In the genomic region with DNA sequence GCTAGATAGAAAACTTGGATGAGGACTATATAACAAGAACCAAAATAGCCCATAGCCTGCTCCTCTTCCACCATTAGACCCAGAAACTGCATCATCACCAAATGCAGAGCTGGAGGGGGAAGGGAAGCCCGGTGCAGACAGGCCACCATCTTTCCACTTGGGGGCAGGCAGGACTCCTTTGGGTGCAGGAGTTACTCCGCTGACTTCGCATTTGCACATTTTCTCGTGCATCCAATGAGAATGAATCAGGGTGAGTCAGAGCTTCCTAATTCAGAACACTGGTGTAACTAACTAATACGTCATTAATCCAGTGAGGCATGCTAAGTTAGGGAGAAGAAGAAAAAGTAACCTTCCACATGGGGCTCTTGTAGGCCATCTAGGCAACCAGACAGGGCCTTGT, we compare ENCODE assay signal across 20 mouse cellular contexts. TPM values are rescaled to one million over a fixed set of nuclear protein-coding genes. Genes with fewer than 3 reads are reported as not detected.
A peak's percentile ranks its signal among the peaks of the same experiment; 100 is the strongest.
DNase-seq lines count a peak whose midpoint lies in the region; ATAC-seq and TF ChIP-seq lines count a peak whose summit lies in the region.
"Had no signal": no experiment of that assay in that cellular context is flagged by ENCODE, and none has a peak within 500 bp of the region (broad histone marks: within the 10 kb centered on the region; RNA-seq: fewer than 3 reads in every experiment).

No protein-coding gene starts in this region.

- H3K4me3 ChIP-seq in layer of hippocampus, adult 2 months, result no peak overlapping the region
- H3K4me3 ChIP-seq in stomach, postnatal 0 days (ENCODE audit: low read depth, low read length), result no peak overlapping the region
- no peak overlapping the region for H3K4me3 ChIP-seq in lung, postnatal 0 days (ENCODE audit: low read depth, low read length)
- H3K4me3 ChIP-seq: embryonic facial prominence, embryonic 10.5 days; embryonic facial prominence, embryonic 12.5 days; forebrain, embryonic 13.5 days; forebrain, embryonic 15.5 days had no signal

- WGBS in stomach, postnatal 0 days, result 74% methylated on average over 5 of the region's 5 CpGs
- WGBS in lung, postnatal 0 days, result 86% methylated on average over 5 of the region's 5 CpGs

- no peak overlapping the region for H3K27ac ChIP-seq in layer of hippocampus, adult 2 months
- H3K27ac ChIP-seq in stomach, postnatal 0 days (replicated peaks), result no peak overlapping the region
- no peak overlapping the region for H3K27ac ChIP-seq in lung, postnatal 0 days (ENCODE audit: low read length)
- H3K27ac ChIP-seq: embryonic facial prominence, embryonic 10.5 days; embryonic facial prominence, embryonic 12.5 days; forebrain, embryonic 13.5 days; forebrain, embryonic 15.5 days had no signal

- H3K27me3 ChIP-seq in stomach, postnatal 0 days (ENCODE audit: control insufficient read depth, insufficient read depth, low read length), result no peaks in the 10 kb centered on the region
- no peaks in the 10 kb centered on the region for H3K27me3 ChIP-seq in lung, postnatal 0 days (replicated peaks; ENCODE audit: insufficient read depth, low read length)
- H3K27me3 ChIP-seq: forebrain, embryonic 13.5 days; forebrain, embryonic 15.5 days had no signal

- DNase-seq in layer of hippocampus, adult 2 months (ENCODE audit: low spot score in 2 of 2), result no peak
- no peak for DNase-seq in layer of hippocampus, postnatal 10 days (ENCODE audit: low spot score in 2 of 2)
- peak; percentile 40 for DNase-seq in NIH3T3 (ENCODE audit: low read depth)
- no peak for DNase-seq in stomach, postnatal 0 days (ENCODE audit: low spot score)
- no peak for DNase-seq in lung, postnatal 0 days (ENCODE audit: low spot score)
- no peak for DNase-seq in cerebellum, adult 9-11 months
- DNase-seq: adrenal gland, adult 2 months; adrenal gland, postnatal 14 days; adrenal gland, postnatal 36 days; cerebellum, adult 11 months; cerebellum, adult 18-20 months; cerebellum, adult 8-10 months; cerebellum, postnatal 10 days; cerebellum, postnatal 25 days; forebrain, postnatal 0 days had no signal

- H3K9me3 ChIP-seq in stomach, postnatal 0 days (ENCODE audit: control insufficient read depth, low read length), result no peaks in the 10 kb centered on the region
- no peaks in the 10 kb centered on the region for H3K9me3 ChIP-seq in lung, postnatal 0 days (ENCODE audit: low read length)
- H3K9me3 ChIP-seq: embryonic facial prominence, embryonic 10.5 days; embryonic facial prominence, embryonic 12.5 days; forebrain, embryonic 13.5 days; forebrain, embryonic 15.5 days; G1E had no signal

- H3K4me1 ChIP-seq in stomach, postnatal 0 days (replicated peaks; ENCODE audit: control insufficient read depth, insufficient read depth), result no peaks in the 10 kb centered on the region
- no peaks in the 10 kb centered on the region for H3K4me1 ChIP-seq in lung, postnatal 0 days (ENCODE audit: insufficient read depth, low read depth, low read length)
- H3K4me1 ChIP-seq: embryonic facial prominence, embryonic 10.5 days; forebrain, embryonic 13.5 days; forebrain, embryonic 15.5 days had no signal

- no peak overlapping the region for H3K4me2 ChIP-seq in stomach, postnatal 0 days (replicated peaks; ENCODE audit: low read depth)
- no peak overlapping the region for H3K4me2 ChIP-seq in lung, postnatal 0 days (replicated peaks; ENCODE audit: low read depth, low read length)
- H3K4me2 ChIP-seq: embryonic facial prominence, embryonic 12.5 days; forebrain, embryonic 13.5 days; forebrain, embryonic 15.5 days had no signal

- no peak for TF ChIP-seq EP300 in stomach, postnatal 0 days (optimal IDR thresholded peaks at IDR 0.05)
- TF ChIP-seq EP300 in lung, postnatal 0 days (IDR thresholded peaks at IDR 0.05), result no peak

- TF ChIP-seq CTCF in layer of hippocampus, adult 2 months (conservative IDR thresholded peaks at IDR 0.05), result 0 out of 2 replicates have a peak, but pooled peaks have one; percentile 11
- TF ChIP-seq CTCF in stomach, postnatal 0 days (IDR thresholded peaks at IDR 0.05; ENCODE audit: low read depth), result 0 out of 2 replicates have a peak, but pooled peaks have one; percentile 16
- TF ChIP-seq CTCF in lung, postnatal 0 days (IDR thresholded peaks at IDR 0.05), result no peak

- H3K9ac ChIP-seq in stomach, postnatal 0 days (ENCODE audit: low read length), result no peak overlapping the region
- H3K9ac ChIP-seq in lung, postnatal 0 days (replicated peaks; ENCODE audit: low read depth), result no peak overlapping the region
- H3K9ac ChIP-seq: embryonic facial prominence, embryonic 12.5 days; forebrain, embryonic 13.5 days; forebrain, embryonic 15.5 days; forebrain, postnatal 0 days had no signal

- H3K36me3 ChIP-seq in stomach, postnatal 0 days (ENCODE audit: control insufficient read depth, insufficient read depth, low read length), result no peaks in the 10 kb centered on the region
- H3K36me3 ChIP-seq in lung, postnatal 0 days (ENCODE audit: insufficient read depth, low read length), result no peaks in the 10 kb centered on the region
- H3K36me3 ChIP-seq: embryonic facial prominence, embryonic 10.5 days; embryonic facial prominence, embryonic 12.5 days; forebrain, embryonic 15.5 days; G1E had no signal

- ATAC-seq in stomach, postnatal 0 days (ENCODE audit: low FRiP score, low TSS enrichment), result no peak
- no peak for ATAC-seq in lung, postnatal 0 days
- ATAC-seq: forebrain, embryonic 13.5 days; forebrain, embryonic 15.5 days; forebrain, postnatal 0 days had no signal

RNA-seq across cellular contexts. Expression of a gene that starts 17.0 kb away (rescaled TPM):
- total RNA-seq in layer of hippocampus, adult 2 months (2021), result 10 to 100 TPM; 40.9 to 41.7 TPM
- 10 to 100 TPM; 44.1 to 47.0 TPM for total RNA-seq in layer of hippocampus, postnatal 10 days (2021)
- polyA plus RNA-seq in stomach, postnatal 0 days (2015; fragmentation: Nextera tagmentation; extraction: Ambion mirVana), result 5.1 and 5.7 TPM in 2 replicates
- 12.1 and 12.9 TPM in 2 replicates for polyA plus RNA-seq in lung, postnatal 0 days (2015; fragmentation: Nextera tagmentation; extraction: Ambion mirVana)
